Mouse (Mus musculus) myocyte (in vitro differentiated cells): ENCODE data around the gene Smco2. TPM values are rescaled to one million over a fixed set of nuclear protein-coding genes. Genes with fewer than 3 reads are reported as not detected.
"Not testable (repeated sequence)": the region's sequence is repeated elsewhere in the genome, so short reads cannot be mapped to it uniquely, and the experiment has no call there.

Source experiments
- H3K27me3 ChIP-seq: one replicate; pipeline ENCODE4 v1.6.1; 2011; ENCODE audit not compliant: control insufficient read depth, insufficient read depth, insufficient read length
- H3K36me3 ChIP-seq: one replicate; pipeline ENCODE4 v1.6.1; 2011; ENCODE audit not compliant: control insufficient read depth, insufficient read depth
- H3K4me2 ChIP-seq: one replicate; pipeline ENCODE4 v1.6.1; 2011; ENCODE audit warnings: low read depth, control low read depth
- H3K4me3 ChIP-seq: one replicate; pipeline ENCODE4 v1.5.1; 2011; ENCODE audit warnings: mild to moderate bottlenecking, control low read depth, moderate library complexity
- H3K79me2 ChIP-seq: one replicate; pipeline ENCODE4 v1.6.1; 2011; ENCODE audit not compliant: control insufficient read depth, insufficient read depth
- H3ac ChIP-seq: one replicate; pipeline ENCODE4 v1.6.1; 2011; ENCODE audit not compliant: control insufficient read depth, insufficient read length
- E2F4 ChIP-seq: IDR thresholded peaks from one replicate; pipeline ENCODE4 v1.6.1; 2011; ENCODE audit warnings: mild to moderate bottlenecking, control low read depth, moderate library complexity; ENCODE audit not compliant: insufficient read depth
- MAX ChIP-seq: IDR thresholded peaks from one replicate; pipeline ENCODE4 v1.6.1; 2011; ENCODE audit warnings: low read depth, mild to moderate bottlenecking, control low read depth
- MYOD1 ChIP-seq, 3 experiments: IDR thresholded peaks; one replicate each; pipeline ENCODE4 v1.6.1; 2011; ENCODE audit warnings: control low read depth in 2 of 3, low read depth in 2 of 3, mild to moderate bottlenecking in 2 of 3, moderate library complexity in 1 of 3; ENCODE audit not compliant: insufficient read length in 2 of 3, control insufficient read depth in 1 of 3
- MYOG ChIP-seq, 3 experiments: IDR thresholded peaks; one replicate each; pipeline ENCODE4 v1.6.1; 2011; ENCODE audit warnings: control low read depth in 2 of 3, low read depth in 2 of 3, mild to moderate bottlenecking in 2 of 3; ENCODE audit not compliant: insufficient read length in 2 of 3, control insufficient read depth in 1 of 3, insufficient read depth in 1 of 3
- POLR2A ChIP-seq: IDR thresholded peaks from one replicate; pipeline ENCODE4 v1.6.1; 2011; ENCODE audit warnings: low read depth, mild to moderate bottlenecking, control low read depth, moderate library complexity; ENCODE audit not compliant: insufficient read length
- POLR2AphosphoS2 ChIP-seq: IDR thresholded peaks from one replicate; pipeline ENCODE4 v1.6.1; 2011; ENCODE audit warnings: low read depth, control low read depth; ENCODE audit not compliant: insufficient read length
- REST ChIP-seq: IDR thresholded peaks from one replicate; pipeline ENCODE4 v1.6.1; 2011; ENCODE audit warnings: mild to moderate bottlenecking, control low read depth, moderate library complexity; ENCODE audit not compliant: insufficient read depth, insufficient read length
- SRF ChIP-seq: IDR thresholded peaks from one replicate; pipeline ENCODE4 v1.6.1; 2011; ENCODE audit warnings: low read depth; ENCODE audit not compliant: control insufficient read depth, insufficient read length
- TCF12 ChIP-seq: IDR thresholded peaks from one replicate; pipeline ENCODE4 v1.6.1; 2011; ENCODE audit warnings: mild to moderate bottlenecking, control low read depth; ENCODE audit not compliant: poor library complexity, insufficient read depth, severe bottlenecking
- TCF3 ChIP-seq: IDR thresholded peaks from one replicate; pipeline ENCODE4 v1.6.1; 2011; ENCODE audit warnings: low read depth, control low read depth; ENCODE audit not compliant: insufficient read length
- USF1 ChIP-seq: IDR thresholded peaks from one replicate; pipeline ENCODE4 v1.6.1; 2011; ENCODE audit warnings: low read depth, mild to moderate bottlenecking, control low read depth, moderate library complexity
- polyA plus RNA-seq: library from polyadenylated mRNA; unstranded; fragments of >200 nt; fragmentation: generic; extraction: Trizol; gene quantifications from one replicate; pipeline ENCODE4 v1.2.1, GENCODE M21; 2012; ENCODE audit warnings: missing spikeins

Smco2 gene
- polyA plus RNA-seq, 1 experiment: not detected

DNA sequence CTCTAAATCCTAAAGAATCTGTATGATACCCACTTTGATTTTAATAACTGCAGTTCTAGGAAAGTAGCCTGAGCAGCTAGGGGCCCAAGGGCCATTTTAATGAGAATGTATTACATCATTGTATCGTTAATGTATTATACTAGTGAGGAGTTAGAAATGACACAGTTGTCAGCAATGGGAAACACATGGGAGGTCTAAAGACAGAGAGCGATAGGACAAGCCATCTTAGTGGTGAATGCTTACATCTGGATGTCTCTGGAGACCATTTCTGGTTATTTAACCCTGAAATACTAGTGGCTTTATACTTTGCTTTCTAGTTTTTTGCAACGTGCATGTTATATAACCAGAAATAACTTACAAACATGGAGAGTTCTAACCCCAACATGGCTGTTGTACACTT lies 2.0 kb downstream of the Smco2 start:
- no peak overlapping the region for H3ac ChIP-seq
- TF ChIP-seq POLR2A: no peak
- no peak for TF ChIP-seq TCF12
- TF ChIP-seq MAX: no peak
- TF ChIP-seq TCF3: no peak
- no peak for TF ChIP-seq REST
- no peak for TF ChIP-seq SRF
- TF ChIP-seq E2F4: no peak
- no peak for TF ChIP-seq POLR2AphosphoS2
- no peak for TF ChIP-seq MYOG (IDR thresholded peaks at IDR 0.05; ENCODE audit: control insufficient read depth in 1 of 3, insufficient read depth in 1 of 3, insufficient read length in 2 of 3, low read depth in 2 of 3)
- TF ChIP-seq MYOD1 (IDR thresholded peaks at IDR 0.05; ENCODE audit: control insufficient read depth in 1 of 3, insufficient read length in 2 of 3, low read depth in 2 of 3): no peak
- no peaks in the 10 kb centered on the region for H3K79me2 ChIP-seq

DNA sequence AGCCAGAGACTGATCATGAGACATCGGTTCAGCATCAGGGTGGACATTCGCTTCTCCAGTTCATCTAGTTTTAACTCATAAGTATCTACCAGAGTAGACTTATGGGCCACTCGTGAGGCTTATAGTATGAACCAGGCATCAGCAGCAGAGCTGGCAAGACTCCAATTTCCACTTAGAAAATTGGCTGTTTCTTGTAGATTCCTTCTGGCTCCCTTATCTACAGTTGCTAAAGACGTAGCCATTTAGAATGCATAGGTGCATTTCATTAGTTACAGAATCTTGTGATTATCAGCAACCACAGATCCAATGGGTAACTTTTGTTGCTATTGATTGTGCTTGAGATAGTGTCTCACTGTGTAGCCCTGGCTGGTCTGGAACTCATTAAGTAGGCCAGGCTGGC lies 2.8 kb downstream of the Smco2 start:
- Histone ChIP-seq H3K27me3 (no peaks in the 10 kb centered on the region), H3K36me3 (no peaks in the 10 kb centered on the region), H3ac (no peak overlapping the region), H3K79me2 (no peaks in the 10 kb centered on the region), H3K4me2 (no peak overlapping the region), H3K4me3 (no peak overlapping the region)
- no peak for TF ChIP-seq POLR2A

More for the DNA sequence above, 2.0 kb downstream of the Smco2 start:
- no peak overlapping the region for H3K4me2 ChIP-seq
- no peaks in the 10 kb centered on the region for H3K36me3 ChIP-seq
- H3K4me3 ChIP-seq: no peak overlapping the region
- no peaks in the 10 kb centered on the region for H3K27me3 ChIP-seq

DNA sequence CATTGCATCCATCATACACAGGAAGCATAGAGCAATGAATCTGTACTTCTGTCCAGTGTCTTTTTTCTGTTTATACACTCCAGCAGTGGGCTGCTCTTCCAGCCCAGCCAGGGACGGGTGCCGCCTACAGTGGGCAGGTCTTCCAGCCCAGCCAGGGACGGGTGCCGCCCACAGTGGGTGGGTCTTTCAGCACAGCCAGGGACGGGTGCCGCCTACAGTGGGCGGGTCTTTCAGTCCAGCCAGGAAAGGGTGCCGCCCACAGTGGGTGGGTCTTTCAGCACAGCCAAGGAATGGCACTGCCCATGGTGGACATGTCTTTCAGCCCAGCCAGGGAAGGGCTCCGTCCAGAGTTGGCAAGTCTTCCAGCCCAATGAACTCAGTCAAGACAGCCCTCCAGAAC lies 5.3 kb downstream of the Smco2 start:
- no peaks in the 10 kb centered on the region for H3K36me3 ChIP-seq
- H3K27me3 ChIP-seq: no peaks in the 10 kb centered on the region
- H3ac ChIP-seq: no peak overlapping the region
- TF ChIP-seq TCF3: no peak
- TF ChIP-seq MAX: no peak
- no peak for TF ChIP-seq REST
- H3K4me3 ChIP-seq: no peak overlapping the region
- no peaks in the 10 kb centered on the region for H3K79me2 ChIP-seq
- H3K4me2 ChIP-seq: no peak overlapping the region

DNA sequence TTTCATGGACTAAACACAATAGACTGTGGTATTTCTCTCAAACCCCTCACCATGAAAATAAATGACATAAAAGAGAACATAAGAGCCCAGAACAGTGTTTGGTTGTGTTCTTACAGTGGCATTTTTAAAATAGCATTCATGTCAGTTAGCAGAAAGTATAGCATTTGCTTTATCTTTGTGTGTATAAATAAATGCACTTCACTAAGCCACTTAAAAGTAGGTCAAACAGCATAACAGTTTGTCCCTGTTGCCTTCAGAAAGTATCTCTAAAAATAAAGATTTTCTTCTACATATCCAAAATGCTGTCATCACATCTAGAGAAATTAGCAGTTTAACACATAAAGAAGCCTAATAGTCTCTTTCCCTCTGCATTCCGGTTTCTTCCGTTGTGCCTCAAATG lies 7.5 kb downstream of the Smco2 start:
- TF ChIP-seq POLR2AphosphoS2: no peak
- no peak for TF ChIP-seq SRF
- no peak for TF ChIP-seq MYOD1 (IDR thresholded peaks at IDR 0.05; ENCODE audit: control insufficient read depth in 1 of 3, insufficient read length in 2 of 3, low read depth in 2 of 3)
- TF ChIP-seq REST: no peak
- no peak for TF ChIP-seq TCF12
- no peak overlapping the region for H3ac ChIP-seq
- no peaks in the 10 kb centered on the region for H3K36me3 ChIP-seq
- H3K4me2 ChIP-seq: no peak overlapping the region
- H3K27me3 ChIP-seq: no peaks in the 10 kb centered on the region
- no peak overlapping the region for H3K4me3 ChIP-seq
- no peaks in the 10 kb centered on the region for H3K79me2 ChIP-seq

DNA sequence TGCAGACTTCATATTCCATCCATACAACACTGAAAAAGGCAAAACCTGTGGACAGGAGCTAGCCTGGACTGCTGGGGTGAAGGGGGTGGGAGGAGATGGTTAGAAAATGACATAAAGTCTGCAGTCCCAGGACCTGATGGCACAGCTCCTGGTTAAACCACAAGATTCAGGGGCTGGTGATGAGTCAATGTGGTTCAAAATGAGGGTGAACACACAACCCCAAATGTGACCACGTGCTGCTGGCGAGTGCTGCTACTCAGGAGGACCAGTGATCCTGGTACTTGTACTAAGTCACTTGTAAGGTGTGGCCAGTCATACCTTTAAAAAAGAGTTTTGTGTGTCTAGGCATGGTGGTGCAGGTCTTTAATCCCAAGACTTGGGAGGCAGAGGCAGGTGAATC lies 13.2 kb downstream of the Smco2 start:
- Histone ChIP-seq H3K27me3 (no peaks in the 10 kb centered on the region), H3K4me2 (no peak overlapping the region), H3K79me2 (no peaks in the 10 kb centered on the region), H3ac (no peak overlapping the region), H3K4me3 (no peak overlapping the region), H3K36me3 (no peaks in the 10 kb centered on the region)
- TF ChIP-seq POLR2AphosphoS2 (no peak), USF1 (peak; percentile 89)

DNA sequence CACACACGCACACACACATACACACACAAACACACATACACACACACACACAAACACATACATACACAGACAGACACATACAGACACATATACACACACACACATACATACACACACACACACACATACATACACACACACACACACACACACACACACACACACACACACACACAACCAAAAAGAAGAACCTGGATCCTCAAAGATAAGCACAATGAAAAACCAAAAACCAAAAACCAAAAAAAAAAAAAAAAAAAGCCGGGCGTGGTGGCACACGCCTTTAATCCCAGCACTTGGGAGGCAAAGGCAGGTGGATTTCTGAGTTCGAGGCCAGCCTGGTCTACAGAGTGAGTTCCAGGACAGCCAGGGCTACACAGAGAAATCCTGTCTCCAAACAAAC lies 14.5 kb downstream of the Smco2 start:
- H3K27me3 ChIP-seq, H3K36me3 ChIP-seq, H3K4me3 ChIP-seq, H3K4me2 ChIP-seq, H3ac ChIP-seq, H3K79me2 ChIP-seq: not testable (repeated sequence)

DNA sequence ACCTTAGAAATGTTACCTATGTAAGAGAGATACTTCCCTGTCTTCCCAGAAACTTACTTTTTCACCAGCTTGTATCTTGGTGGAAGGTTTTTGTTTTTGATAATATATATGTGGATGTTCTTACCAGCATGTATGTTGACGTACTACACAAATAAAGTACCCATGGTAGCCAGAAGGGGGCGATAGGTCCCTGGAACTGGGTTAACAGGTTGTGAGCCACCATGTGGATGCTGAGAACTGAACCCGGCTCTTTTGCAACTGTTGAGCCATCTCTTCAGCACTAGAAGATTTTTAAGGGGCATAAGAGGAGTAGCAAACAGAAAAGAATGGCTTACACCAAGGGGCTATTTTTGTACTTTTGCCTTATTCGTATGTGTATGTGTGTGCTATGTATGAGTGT lies 15.8 kb downstream of the Smco2 start:
- no peaks in the 10 kb centered on the region for H3K79me2 ChIP-seq
- no peak for TF ChIP-seq REST

More for the DNA sequence above, 15.8 kb downstream of the Smco2 start:
- Histone ChIP-seq H3K36me3 (no peaks in the 10 kb centered on the region), H3K4me2 (no peak overlapping the region), H3K27me3 (no peaks in the 10 kb centered on the region), H3ac (no peak overlapping the region), H3K4me3 (no peak overlapping the region)
